Mouse (Mus musculus) CH12.LX (cell line): ENCODE results near the gene Lrrc9. TPM values are rescaled to one million over a fixed set of nuclear protein-coding genes. Genes with fewer than 3 reads are reported as not detected.

ENCODE experiments used
- DNase-seq: peaks from one replicate; pipeline ENCODE4 v3.0.0-alpha.2; 2013; ENCODE audit errors: extremely low read depth
- H3K27ac ChIP-seq: 2 replicates; pipeline ENCODE4 v1.5.1; 2012; ENCODE audit warnings: low read depth, mild to moderate bottlenecking, control low read depth, moderate library complexity; ENCODE audit not compliant: insufficient read depth
- H3K27me3 ChIP-seq: replicated peaks from 2 replicates; pipeline ENCODE3; 2012; ENCODE audit warnings: inconsistent platforms
- H3K36me3 ChIP-seq, 2 experiments: replicated peaks in 1 of 2; 2 replicates each; pipeline versions ENCODE3 to v1.6.1; 2012; ENCODE audit warnings: inconsistent platforms in 1 of 2, low read length in 1 of 2, mild to moderate bottlenecking in 1 of 2, mixed read lengths in 1 of 2, moderate library complexity in 1 of 2; ENCODE audit not compliant: control insufficient read depth in 1 of 2, insufficient read depth in 1 of 2
- H3K4me1 ChIP-seq, 2 experiments: 2 replicates each; pipeline ENCODE4 v1.6.1; 2012; ENCODE audit warnings: inconsistent platforms in 1 of 2, moderate library complexity in 1 of 2; ENCODE audit not compliant: insufficient read depth in 2 of 2, control insufficient read depth in 1 of 2
- H3K4me2 ChIP-seq: 2 replicates; pipeline ENCODE4 v1.6.1; 2012; ENCODE audit warnings: low read depth, mild to moderate bottlenecking, control low read depth; ENCODE audit not compliant: poor library complexity, insufficient read depth, severe bottlenecking
- H3K4me3 ChIP-seq, 3 experiments: fragments of 150-350 bp in 1 of 3; sonication (generic) in 1 of 3; replicated peaks in 1 of 3; 2 replicates each; pipeline versions ENCODE3 to v1.5.1; 2011 to 2012; ENCODE audit warnings: low read depth in 2 of 3, low read length in 2 of 3, mild to moderate bottlenecking in 2 of 3, moderate library complexity in 2 of 3, control low read depth in 1 of 3, improper control_type of control experiment in 1 of 3, inconsistent platforms in 1 of 3, mixed read lengths in 1 of 3; ENCODE audit not compliant: poor library complexity in 1 of 3
- H3K79me2 ChIP-seq: replicated peaks from 2 replicates; pipeline ENCODE4 v1.6.1; 2012; ENCODE audit warnings: mild to moderate bottlenecking, moderate library complexity; ENCODE audit not compliant: control insufficient read depth, poor library complexity, insufficient read depth, severe bottlenecking; ENCODE audit errors: extremely low read depth
- H3K9ac ChIP-seq: 2 replicates; pipeline ENCODE4 v1.6.1; 2012; ENCODE audit warnings: low read depth, mild to moderate bottlenecking, control low read depth, moderate library complexity; ENCODE audit not compliant: insufficient read depth
- H3K9me3 ChIP-seq: replicated peaks from 2 replicates; pipeline ENCODE3; 2012; ENCODE audit warnings: low read length, inconsistent platforms, mixed read lengths
- CTCF ChIP-seq, 2 experiments: IDR thresholded peaks in 1 of 2; conservative IDR thresholded peaks in 1 of 2; 2 replicates each; pipeline ENCODE4 v1.5.1; 2011 to 2012; ENCODE audit warnings: low read depth in 2 of 2, low read length in 2 of 2, improper control_type of control experiment in 1 of 2, inconsistent platforms in 1 of 2, mild to moderate bottlenecking in 1 of 2, moderate library complexity in 1 of 2
- E2F4 ChIP-seq: IDR thresholded peaks from 2 replicates; pipeline ENCODE4 v1.6.1; 2011; ENCODE audit warnings: low read depth, low read length, improper control_type of control experiment; ENCODE audit not compliant: insufficient replicate concordance
- ELF1 ChIP-seq: IDR thresholded peaks from 2 replicates; pipeline ENCODE4 v1.6.1; 2014; ENCODE audit warnings: low read depth, mild to moderate bottlenecking, inconsistent platforms, low read length, improper control_type of control experiment
- GABPA ChIP-seq: IDR thresholded peaks from 2 replicates; pipeline ENCODE4 v1.6.1; 2012; ENCODE audit warnings: low read depth, low read length, improper control_type of control experiment, inconsistent platforms; ENCODE audit not compliant: insufficient replicate concordance
- HCFC1 ChIP-seq: IDR thresholded peaks from 2 replicates; pipeline ENCODE4 v1.6.1; 2012; ENCODE audit warnings: low read depth, mild to moderate bottlenecking, inconsistent platforms, low read length, improper control_type of control experiment
- IRF4 ChIP-seq: IDR thresholded peaks from 2 replicates; pipeline ENCODE4 v1.6.1; 2014; ENCODE audit warnings: low read depth, mild to moderate bottlenecking, inconsistent platforms, low read length, improper control_type of control experiment
- JUN ChIP-seq: IDR thresholded peaks from 2 replicates; pipeline ENCODE4 v1.6.1; 2011; ENCODE audit warnings: low read depth, mild to moderate bottlenecking, low read length, improper control_type of control experiment, moderate library complexity; ENCODE audit not compliant: insufficient read depth
- JUND ChIP-seq: conservative IDR thresholded peaks from 2 replicates; pipeline ENCODE4 v1.6.1; 2011; ENCODE audit warnings: low read depth, low read length, improper control_type of control experiment
- KAT2A ChIP-seq: IDR thresholded peaks from 2 replicates; pipeline ENCODE4 v1.6.1; 2012; ENCODE audit warnings: low read length, improper control_type of control experiment, inconsistent platforms; ENCODE audit not compliant: insufficient replicate concordance
- MAFK ChIP-seq: IDR thresholded peaks from 2 replicates; pipeline ENCODE4 v1.6.1; 2011; ENCODE audit warnings: low read length, improper control_type of control experiment; ENCODE audit not compliant: insufficient replicate concordance
- MAX ChIP-seq: IDR thresholded peaks from 2 replicates; pipeline ENCODE4 v1.6.1; 2011; ENCODE audit warnings: low read length, improper control_type of control experiment
- MEF2A ChIP-seq: IDR thresholded peaks from 2 replicates; pipeline ENCODE4 v1.6.1; 2014; ENCODE audit warnings: low read depth, mild to moderate bottlenecking, inconsistent platforms, low read length, improper control_type of control experiment, borderline replicate concordance
- MXI1 ChIP-seq: IDR thresholded peaks from 2 replicates; pipeline ENCODE4 v1.6.1; 2011; ENCODE audit warnings: mild to moderate bottlenecking, low read depth, low read length, improper control_type of control experiment
- MYC ChIP-seq: IDR thresholded peaks from 2 replicates; pipeline ENCODE4 v1.6.1; 2011; ENCODE audit warnings: low read depth, mild to moderate bottlenecking, improper control_type of control experiment, low read length
- NELFE ChIP-seq: IDR thresholded peaks from 2 replicates; pipeline ENCODE4 v1.6.1; 2011; ENCODE audit warnings: low read depth, low read length, improper control_type of control experiment
- NRF1 ChIP-seq: IDR thresholded peaks from 2 replicates; pipeline ENCODE4 v1.6.1; 2014; ENCODE audit warnings: low read depth, mild to moderate bottlenecking, inconsistent platforms, low read length, improper control_type of control experiment, moderate library complexity
- PAX5 ChIP-seq: IDR thresholded peaks from 2 replicates; pipeline ENCODE4 v1.6.1; 2012; ENCODE audit warnings: low read length, inconsistent platforms, mixed read lengths
- POLR2A ChIP-seq: IDR thresholded peaks from 2 replicates; pipeline ENCODE4 v1.6.1; 2011; ENCODE audit warnings: low read depth, mild to moderate bottlenecking, improper control_type of control experiment, low read length
- RAD21 ChIP-seq: IDR thresholded peaks from 2 replicates; pipeline ENCODE4 v1.6.1; 2011; ENCODE audit warnings: low read depth, mild to moderate bottlenecking, low read length, improper control_type of control experiment, moderate library complexity
- RCOR1 ChIP-seq: conservative IDR thresholded peaks from 2 replicates; pipeline ENCODE4 v1.6.1; 2012; ENCODE audit warnings: low read depth, mild to moderate bottlenecking, inconsistent platforms, low read length, improper control_type of control experiment
- SIN3A ChIP-seq: IDR thresholded peaks from 2 replicates; pipeline ENCODE4 v1.6.1; 2012; ENCODE audit warnings: low read length, improper control_type of control experiment, inconsistent platforms
- SMC3 ChIP-seq: IDR thresholded peaks from 2 replicates; pipeline ENCODE4 v1.6.1; 2011; ENCODE audit warnings: low read depth, low read length, improper control_type of control experiment
- TBP ChIP-seq: conservative IDR thresholded peaks from 2 replicates; pipeline ENCODE4 v1.6.1; 2011; ENCODE audit warnings: low read depth, low read length, improper control_type of control experiment
- ZC3H11A ChIP-seq: IDR thresholded peaks from 2 replicates; pipeline ENCODE4 v1.6.1; 2012; ENCODE audit warnings: low read depth, mild to moderate bottlenecking, inconsistent platforms, low read length, improper control_type of control experiment
- ZKSCAN1 ChIP-seq: IDR thresholded peaks from 2 replicates; pipeline ENCODE4 v1.6.1; 2012; ENCODE audit warnings: low read depth, inconsistent platforms, low read length, improper control_type of control experiment, borderline replicate concordance
- ZNF384 ChIP-seq: IDR thresholded peaks from 2 replicates; pipeline ENCODE4 v1.6.1; 2012; ENCODE audit warnings: low read depth, low read length, improper control_type of control experiment, inconsistent platforms
- dilution Hi-C: fragments of 300-500 bp; cut with MboI; formaldehyde crosslinking; loops from 2 replicates; pipeline ENCODE4 v1.14.3; 2020; ENCODE audit warnings: low sequenced_read_pairs; ENCODE audit not compliant: extremely low pct_unique_long_range_greater_than_20kb, extremely low pct_ligation_motif_present
- in situ Hi-C: fragments of 300-500 bp; cut with MboI; formaldehyde crosslinking; loops from 3 replicates; pipeline ENCODE4 v1.14.3; 2019; ENCODE audit warnings: low sequenced_read_pairs, low pct_ligation_motif_present, low pct_unique_long_range_greater_than_20kb, mixed read lengths
- polyA plus RNA-seq: library from polyadenylated mRNA; unstranded; fragments of >175 nt; gene quantifications from 2 replicates; pipeline ENCODE4 v1.2.1, GENCODE M21; 2012; ENCODE audit warnings: low read depth; ENCODE audit not compliant: insufficient read length
- total RNA-seq, 2 experiments: library from RNA; depleted of rRNA; stranded (reverse); fragments of 300-350 nt in 1 of 2; fragments of >200 nt in 1 of 2; gene quantifications; 2 replicates each; pipeline ENCODE4 v1.2.3; 2012 to 2014

Lrrc9 gene
- total and polyA plus RNA-seq, 3 experiments: not detected

DNA sequence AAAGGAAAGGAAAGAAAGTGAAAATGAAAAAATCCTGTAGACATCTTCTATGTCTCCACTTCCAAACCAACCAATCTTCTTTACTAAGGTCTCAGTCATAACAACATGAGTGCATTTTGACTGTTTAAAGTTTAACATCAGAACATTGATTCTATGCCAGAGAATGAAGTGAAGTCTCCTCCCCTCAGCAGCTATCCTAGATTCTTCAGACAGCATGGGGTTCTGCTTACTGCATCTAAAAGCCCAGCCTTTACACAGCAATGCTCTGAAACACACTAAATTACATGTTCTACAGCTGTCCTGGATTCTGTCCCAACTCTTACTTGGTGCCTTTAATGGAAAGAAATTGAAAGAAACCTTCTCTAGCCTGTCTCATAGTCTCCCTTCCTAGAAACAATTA is 43.2 kb downstream of the Lrrc9 start:
- no peak overlapping the region for H3K4me3 ChIP-seq
- no peaks in the 10 kb centered on the region for H3K4me1 ChIP-seq
- no peak overlapping the region for H3K9ac ChIP-seq
- dilution Hi-C loops: no loop called here
- no peak overlapping the region for H3K27ac ChIP-seq
- no peaks in the 10 kb centered on the region for H3K36me3 ChIP-seq
- H3K4me2 ChIP-seq: no peak overlapping the region
- no peaks in the 10 kb centered on the region for H3K9me3 ChIP-seq
- in situ Hi-C loops: no loop called here
- H3K27me3 ChIP-seq: no peaks in the 10 kb centered on the region
- no peaks in the 10 kb centered on the region for H3K79me2 ChIP-seq
- TF ChIP-seq MEF2A (no peak), JUND (no peak), RAD21 (no peak), E2F4 (no peak), ZC3H11A (no peak), ZKSCAN1 (no peak), MYC (no peak), NELFE (no peak), ELF1 (no peak)
- no peak for DNase-seq

- TF ChIP-seq HCFC1: no peak
- no peak for TF ChIP-seq KAT2A
- TF ChIP-seq CTCF (conservative IDR thresholded peaks at IDR 0.05 in 1 of 2, IDR thresholded peaks at IDR 0.05 in 1 of 2; ENCODE audit: low read depth in 2 of 2, low read length in 2 of 2): no peak
- no peak for TF ChIP-seq MAFK
- no peak for TF ChIP-seq GABPA
- TF ChIP-seq TBP: no peak
- no peak for TF ChIP-seq JUN
- TF ChIP-seq MAX: no peak
- no peak for TF ChIP-seq RCOR1
- TF ChIP-seq MEF2A: no peak
- no peak for TF ChIP-seq ZNF384
- no peak for TF ChIP-seq SIN3A
- TF ChIP-seq IRF4: no peak
- no peak for TF ChIP-seq ZC3H11A
- TF ChIP-seq MXI1: no peak
- TF ChIP-seq SMC3: no peak
- no peak for TF ChIP-seq PAX5
- no peak for TF ChIP-seq ELF1
- no peak for TF ChIP-seq NRF1
- no peak for TF ChIP-seq POLR2A
- Histone ChIP-seq H3K4me2 (no peak overlapping the region), H3K4me3 (no peak overlapping the region), H3K27ac (no peak overlapping the region), H3K27me3 (no peaks in the 10 kb centered on the region), H3K4me1 (no peaks in the 10 kb centered on the region), H3K36me3 (no peaks in the 10 kb centered on the region), H3K9ac (no peak overlapping the region), H3K79me2 (no peaks in the 10 kb centered on the region), H3K9me3 (no peaks in the 10 kb centered on the region)
- dilution Hi-C loops: no loop called here
- peak; percentile 3 for DNase-seq
- in situ Hi-C loops: no loop called here
Measured at GRCm38 (mm10) chr12:72487498-72487897, 45.8 kb downstream of the Lrrc9 start.
